Comparison of ENCODE assay signal across 8 mouse cellular contexts in the genomic region with DNA sequence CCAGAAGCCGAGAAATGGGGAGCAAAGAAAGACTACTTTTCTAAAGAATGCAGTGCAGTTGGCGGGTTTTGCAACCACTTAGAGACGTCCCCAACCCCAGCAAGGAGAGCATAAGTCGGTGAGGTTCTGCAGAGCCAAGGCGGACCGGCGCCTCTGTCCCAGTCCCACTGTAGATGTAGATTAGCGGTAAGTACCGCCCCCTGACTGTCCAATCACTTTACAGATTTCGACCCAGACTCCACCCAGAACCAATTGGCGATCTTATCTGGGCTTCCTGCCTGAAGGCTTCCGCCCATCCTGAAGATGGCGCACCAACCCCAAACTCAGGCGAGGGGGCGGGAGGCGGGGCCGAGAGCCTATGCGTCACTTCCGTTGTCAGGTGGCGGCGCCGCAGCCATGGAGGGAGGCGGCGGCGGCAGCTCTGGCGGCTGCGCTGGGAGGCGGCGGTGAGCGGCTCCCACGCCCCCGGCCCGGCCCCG. TPM values are rescaled to one million over a fixed set of nuclear protein-coding genes. Genes with fewer than 3 reads are reported as not detected.
DNase-seq lines count a peak whose midpoint lies in the region; ATAC-seq lines count a peak whose summit lies in the region.

Gene Stk40 (plus strand): TSS at position 368 of the 479 bp plus-strand sequence.

- peak; percentile 97 for ATAC-seq in hindbrain, embryonic 12.5 days (ENCODE audit: low FRiP score)

- peak within 1 kb of the TSS; percentile 97 for H3K4me2 ChIP-seq in hindbrain, embryonic 12.5 days (replicated peaks)

- H3K9ac ChIP-seq in hindbrain, embryonic 12.5 days, result peak within 1 kb of the TSS; percentile 91

- no peaks in the 10 kb centered on the region for H3K27me3 ChIP-seq in hindbrain, embryonic 12.5 days

- peak; percentile 100 for DNase-seq in NIH3T3 (ENCODE audit: low read depth)
- DNase-seq in cerebellum, postnatal 10 days, result peak; percentile 99
- peak; percentile 93 for DNase-seq in frontal cortex, postnatal 10 days (ENCODE audit: low spot score in 2 of 2)
- peak; percentile 92 to 98 for DNase-seq in layer of hippocampus, postnatal 14 days (ENCODE audit: low spot score in 2 of 2)
- DNase-seq in lung, postnatal 14 days, result peak; percentile 96
- DNase-seq in retina, adult 2 months (ENCODE audit: low read depth, low spot score), result peak; percentile 97
- DNase-seq in thymus, postnatal 36 days, result peak; percentile 95 to 96

- peak within 1 kb of the TSS; percentile 82 for H3K27ac ChIP-seq in hindbrain, embryonic 12.5 days

- peak within 1 kb of the TSS; percentile 94 for H3K4me3 ChIP-seq in hindbrain, embryonic 12.5 days

- no peaks in the 10 kb centered on the region for H3K9me3 ChIP-seq in hindbrain, embryonic 12.5 days (replicated peaks)

- H3K4me1 ChIP-seq in hindbrain, embryonic 12.5 days, result peaks cover 44% of the 10 kb centered on the region

- under 1% methylated on average over 34 of the region's 34 CpGs for WGBS in hindbrain, embryonic 12.5 days

- H3K36me3 ChIP-seq in hindbrain, embryonic 12.5 days, result peaks cover 14% of the 10 kb centered on the region

RNA-seq across cellular contexts. Expression of gene Stk40, which starts in this region (rescaled TPM):
- polyA plus RNA-seq in hindbrain, embryonic 12.5 days (2016; fragmentation: Nextera tagmentation; extraction: Ambion mirVana), result 49.4 and 51.0 TPM in 2 replicates
- 10 to 100 TPM; 20.8 to 21.3 TPM for total RNA-seq in layer of hippocampus, postnatal 14 days (2021)

Comparison
In these comparisons a context has a peak if more than half of its experiments do, and no peak if none do; other contexts are left out.
1. Peak in every context shown above with its lines: DNase-seq, ATAC-seq, H3K4me3 ChIP-seq and H3K27ac ChIP-seq.